Comparison of ENCODE assay signal across 11 mouse cellular contexts in genomic region chr2:147187061-147187870, GRCm38 (mm10). TPM values are rescaled to one million over a fixed set of nuclear protein-coding genes. Genes with fewer than 3 reads are reported as not detected.
A peak's percentile ranks its signal among the peaks of the same experiment; 100 is the strongest.
DNase-seq lines count a peak whose midpoint lies in the region; ATAC-seq and TF ChIP-seq lines count a peak whose summit lies in the region.
"Had no signal": no experiment of that assay in that cellular context is flagged by ENCODE, and none has a peak within 500 bp of the region (broad histone marks: within the 10 kb centered on the region; RNA-seq: fewer than 3 reads in every experiment).

No protein-coding gene starts in this region.

- H3K9me3 ChIP-seq in lung, postnatal 0 days (ENCODE audit: low read length): no peaks in the 10 kb centered on the region
- H3K9me3 ChIP-seq in midbrain, embryonic 10.5 days (replicated peaks): no peaks in the 10 kb centered on the region
- H3K9me3 ChIP-seq: liver, embryonic 15.5 days had no signal

- H3K36me3 ChIP-seq in lung, postnatal 0 days (ENCODE audit: insufficient read depth, low read length): no peaks in the 10 kb centered on the region
- H3K36me3 ChIP-seq in midbrain, embryonic 10.5 days: no peaks in the 10 kb centered on the region
- H3K36me3 ChIP-seq: liver, embryonic 15.5 days had no signal

- H3K4me3 ChIP-seq in lung, postnatal 0 days (ENCODE audit: low read depth, low read length): 0 out of 2 replicates have a peak overlapping the region, but pooled peaks have one; percentile 3
- H3K4me3 ChIP-seq in midbrain, embryonic 10.5 days: peak overlapping the region; percentile 53
- H3K4me3 ChIP-seq: erythroblast, embryonic 14.5 days; liver, embryonic 15.5 days had no signal

- 1% methylated on average over 25 of the region's 33 CpGs for WGBS in lung, postnatal 0 days
- WGBS in midbrain, embryonic 10.5 days: 0% methylated on average over 30 of the region's 33 CpGs

- no peak for TF ChIP-seq EP300 in lung, postnatal 0 days (IDR thresholded peaks at IDR 0.05)

- no peak overlapping the region for H3K9ac ChIP-seq in lung, postnatal 0 days (replicated peaks; ENCODE audit: low read depth)
- H3K9ac ChIP-seq: liver, embryonic 15.5 days had no signal

- DNase-seq in cerebellum, postnatal 10 days: peak; percentile 52 to 61
- DNase-seq in cerebellum, postnatal 36 days: no peak
- no peak for DNase-seq in lung, postnatal 0 days (ENCODE audit: low spot score)
- DNase-seq in lung, postnatal 36 days: no peak
- DNase-seq in midbrain, embryonic 10.5 days (ENCODE audit: low spot score): peak; percentile 71
- DNase-seq in right cerebral cortex, adult 2 months (ENCODE audit: low spot score in 2 of 2): no peak
- DNase-seq in gastrocnemius, postnatal 25 days: no peak
- no peak for DNase-seq in gastrocnemius, postnatal 14 days

- no peak overlapping the region for H3K4me2 ChIP-seq in lung, postnatal 0 days (replicated peaks; ENCODE audit: low read depth, low read length)
- H3K4me2 ChIP-seq: liver, embryonic 15.5 days had no signal

- no peak for TF ChIP-seq CTCF in lung, postnatal 0 days (IDR thresholded peaks at IDR 0.05)

- intact Hi-C loops in gastrocnemius, postnatal 14 days (cut with DNase I; ENCODE audit: low total_unique reads): no loop called here

- no peak for ATAC-seq in lung, postnatal 0 days

- no peak overlapping the region for H3K27ac ChIP-seq in lung, postnatal 0 days (ENCODE audit: low read length)
- peak overlapping the region; percentile 85 for H3K27ac ChIP-seq in midbrain, embryonic 10.5 days (replicated peaks)
- H3K27ac ChIP-seq: liver, embryonic 15.5 days had no signal

- peaks cover 92% of the 10 kb centered on the region for H3K27me3 ChIP-seq in lung, postnatal 0 days (replicated peaks; ENCODE audit: insufficient read depth, low read length)
- H3K27me3 ChIP-seq in midbrain, embryonic 10.5 days (ENCODE audit: low read depth, poor library complexity, severe bottlenecking): peaks cover 100% of the 10 kb centered on the region

- peaks cover 15% of the 10 kb centered on the region for H3K4me1 ChIP-seq in lung, postnatal 0 days (ENCODE audit: insufficient read depth, low read depth, low read length)
- H3K4me1 ChIP-seq in midbrain, embryonic 10.5 days: peaks cover 73% of the 10 kb centered on the region

RNA-seq across cellular contexts. Expression of gene Nkx2-2, which starts 6.8 kb away (rescaled TPM):
- polyA plus RNA-seq in lung, postnatal 0 days (2015; fragmentation: Nextera tagmentation; extraction: Ambion mirVana): not detected in 2 replicates
- 9.2 and 11.2 TPM in 2 replicates for polyA plus RNA-seq in midbrain, embryonic 10.5 days (2016; fragmentation: Nextera tagmentation; extraction: Ambion mirVana)
- total RNA-seq in gastrocnemius, postnatal 25 days (2021): not detected
- total RNA-seq in gastrocnemius, postnatal 14 days (2021): under 1 TPM in 1 of 2 experiments, not detected in 1; 0.18 TPM
- total RNA-seq: heart, postnatal 10 days had no signal
- polyA plus RNA-seq: erythroblast, embryonic 14.5 days; liver, embryonic 15.5 days had no signal

Comparison
In these comparisons a context has a peak if more than half of its experiments do, and no peak if none do; other contexts are left out.
1. DNase-seq: peak in cerebellum, postnatal 10 days (2 of 2) and midbrain, embryonic 10.5 days (single experiment); none in cerebellum, postnatal 36 days (0 of 2), lung, postnatal 0 days (single experiment), lung, postnatal 36 days (single experiment), right cerebral cortex, adult 2 months (0 of 2), gastrocnemius, postnatal 25 days (single experiment) and gastrocnemius, postnatal 14 days (single experiment).